Mouse (Mus musculus) heart, postnatal 0 days (tissue): ENCODE measurements around the gene Marc1. TPM values are rescaled to one million over a fixed set of nuclear protein-coding genes. Genes with fewer than 3 reads are reported as not detected.

Source experiments
- ATAC-seq: fragments of 200-750 bp; cut with Nextera tagmentation; 2 replicates; pipeline ENCODE4 v1.8.0; 2017; ENCODE audit warnings: low read depth, moderate number of reproducible peaks, moderate library complexity; ENCODE audit not compliant: insufficient read depth
- DNase-seq: peaks from one replicate; pipeline ENCODE4 v3.0.0-alpha.2; 2016; ENCODE audit warnings: low spot score
- H3K27ac ChIP-seq: fragments of 300-500 bp; sonication (generic); 2 replicates; pipeline ENCODE4 v1.5.1; 2014; ENCODE audit warnings: low read depth, mild to moderate bottlenecking
- H3K27me3 ChIP-seq: fragments of 300-500 bp; sonication (generic); 2 replicates; pipeline ENCODE4 v1.6.1; 2014; ENCODE audit warnings: low read length, mixed read lengths; ENCODE audit not compliant: control insufficient read depth, insufficient read depth
- H3K36me3 ChIP-seq: fragments of 300-500 bp; sonication (generic); replicated peaks from 2 replicates; pipeline ENCODE4 v1.6.1; 2014; ENCODE audit warnings: low read length, mixed read lengths; ENCODE audit not compliant: control insufficient read depth, insufficient read depth
- H3K4me1 ChIP-seq: fragments of 300-500 bp; sonication (generic); 2 replicates; pipeline ENCODE4 v1.6.1; 2014; ENCODE audit warnings: antibody characterized with exemption; ENCODE audit not compliant: control insufficient read depth, insufficient read depth
- H3K4me2 ChIP-seq: fragments of 300-500 bp; sonication (generic); 2 replicates; pipeline ENCODE4 v1.6.1; 2014; ENCODE audit warnings: low read depth, mild to moderate bottlenecking, low read length, moderate library complexity
- H3K4me3 ChIP-seq: fragments of 300-500 bp; sonication (generic); 2 replicates; pipeline ENCODE4 v1.5.1; 2014; ENCODE audit warnings: low read depth, low read length
- H3K9ac ChIP-seq: fragments of 300-500 bp; sonication (generic); replicated peaks from 2 replicates; pipeline ENCODE4 v1.6.1; 2014; ENCODE audit warnings: low read depth, low read length, mixed read lengths
- H3K9me3 ChIP-seq: fragments of 300-500 bp; sonication (generic); replicated peaks from 2 replicates; pipeline ENCODE4 v1.6.1; 2016; ENCODE audit warnings: low read length; ENCODE audit not compliant: control insufficient read depth
- CTCF ChIP-seq: IDR thresholded peaks from 2 replicates; pipeline ENCODE4 v1.5.1; 2016; ENCODE audit warnings: antibody characterized with exemption, control low read depth, low read depth
- EP300 ChIP-seq: IDR thresholded peaks from 2 replicates; pipeline ENCODE4 v1.6.1; 2016; ENCODE audit warnings: antibody characterized with exemption, low read depth
- WGBS: fragments of 180-500 bp; shearing (Covaris S2); extraction: QIAGEN DNeasy Blood & Tissue Kit; methylation state at CpG from one replicate; pipeline ENCODE4 v1.1.7; 2014; 5-methylcytosine and 5-hydroxymethylcytosine counted together
- polyA plus RNA-seq: library from polyadenylated mRNA; unstranded; fragments of >200 nt; fragmentation: Nextera tagmentation; extraction: Ambion mirVana; gene quantifications from 2 replicates; pipeline ENCODE4 v1.2.1, GENCODE M21; 2015
- total RNA-seq: library from RNA; depleted of rRNA; stranded (reverse); fragments of >200 nt; gene quantifications from 2 replicates; pipeline ENCODE4 v1.2.3, GENCODE M21; 2014; ENCODE audit warnings: low replicate concordance

Gene Marc1
- total and polyA plus RNA-seq, 2 experiments from 2014 or later, result not detected

GRCm38 (mm10) chr1:184853339-184853738 is 42.2 kb upstream of the Marc1 start:
- ATAC-seq, result peak; percentile 78
- peak overlapping the region; percentile 20 for H3K4me3 ChIP-seq
- TF ChIP-seq CTCF, result peak; percentile 89
- TF ChIP-seq EP300, result no peak
- H3K9ac ChIP-seq, result 0 out of 2 replicates have a peak overlapping the region, but pooled peaks have one; percentile 14
- H3K4me2 ChIP-seq, result peak overlapping the region; percentile 47
- no peaks in the 10 kb centered on the region for H3K9me3 ChIP-seq
- H3K27ac ChIP-seq, result peak overlapping the region; percentile 74
- WGBS, result 20% methylated on average over 5 of the region's 5 CpGs
- DNase-seq, result peak; percentile 80
- H3K27me3 ChIP-seq, result no peaks in the 10 kb centered on the region
- H3K4me1 ChIP-seq, result no peaks in the 10 kb centered on the region
- no peaks in the 10 kb centered on the region for H3K36me3 ChIP-seq

GRCm38 (mm10) chr1:184851741-184852618 is 40.9 kb upstream of the Marc1 start:
- no peak overlapping the region for H3K9ac ChIP-seq
- ATAC-seq (peak; percentile 84), DNase-seq (peak; percentile 92)
- H3K4me3 ChIP-seq, result no peak overlapping the region
- peak overlapping the region; percentile 65 for H3K27ac ChIP-seq
- TF ChIP-seq CTCF, result peak; percentile 81
- TF ChIP-seq EP300, result no peak
- H3K4me1 ChIP-seq, result no peaks in the 10 kb centered on the region
- H3K9me3 ChIP-seq, result no peaks in the 10 kb centered on the region
- H3K36me3 ChIP-seq, result no peaks in the 10 kb centered on the region
- no peaks in the 10 kb centered on the region for H3K27me3 ChIP-seq
- H3K4me2 ChIP-seq, result peak overlapping the region; percentile 51
- 14% methylated on average over 31 of the region's 31 CpGs for WGBS

- ATAC-seq, result no peak
- no peak for TF ChIP-seq EP300
- no peak for TF ChIP-seq CTCF
- Histone ChIP-seq H3K9me3 (no peaks in the 10 kb centered on the region), H3K4me3 (no peak overlapping the region), H3K4me2 (peak overlapping the region; percentile 51; the same call in 1 of the 2 replicates), H3K36me3 (no peaks in the 10 kb centered on the region), H3K4me1 (peaks cover 6% of the 10 kb centered on the region; the same call in 1 of the 2 replicates), H3K27me3 (no peaks in the 10 kb centered on the region), H3K27ac (peak overlapping the region; percentile 65), H3K9ac (no peak overlapping the region)
- 38% methylated on average over 7 of the region's 7 CpGs for WGBS
- DNase-seq, result no peak
Observed at GRCm38 (mm10) chr1:184851166-184851565, 40.1 kb upstream of the Marc1 start.

GRCm38 (mm10) chr1:184846973-184847372 is 35.9 kb upstream of the Marc1 start:
- Histone ChIP-seq H3K9me3 (no peaks in the 10 kb centered on the region), H3K36me3 (no peaks in the 10 kb centered on the region), H3K4me1 (peaks cover 18% of the 10 kb centered on the region), H3K27me3 (no peaks in the 10 kb centered on the region), H3K4me2 (peak overlapping the region; percentile 97; the same call in 1 of the 2 replicates), H3K27ac (no peak overlapping the region), H3K4me3 (no peak overlapping the region), H3K9ac (no peak overlapping the region)
- ATAC-seq (no peak), DNase-seq (no peak)
- WGBS, result 52% methylated on average over 3 of the region's 3 CpGs
- no peak for TF ChIP-seq EP300

- Histone ChIP-seq H3K4me3 (peak within 1 kb of the TSS; percentile 87), H3K9ac (peak within 1 kb of the TSS; percentile 70), H3K9me3 (no peaks in the 10 kb centered on the region), H3K4me1 (peaks cover 18% of the 10 kb centered on the region), H3K27me3 (no peaks in the 10 kb centered on the region), H3K36me3 (no peaks in the 10 kb centered on the region), H3K27ac (peak within 1 kb of the TSS; percentile 89), H3K4me2 (peak within 1 kb of the TSS; percentile 97)
- DNase-seq, result no peak
- no peak for TF ChIP-seq CTCF
- WGBS, result 6% methylated on average over 18 of the region's 18 CpGs
- ATAC-seq, result no peak
Observed at GRCm38 (mm10) chr1:184846092-184846750, 35.1 kb upstream of the Marc1 start, which contains the start of gene Marc2. Marc2 (minus strand) TSS chr1:184846451.
